Mouse (Mus musculus) retina, postnatal 1 day (tissue): ENCODE results near the gene Vti1a.

ENCODE experiments used
- DNase-seq: peaks from one replicate; pipeline ENCODE4 v3.0.0-alpha.2; 2012

Gene Vti1a

GRCm38 (mm10) chr19:55315452-55316108 lies 515 bp upstream of the Vti1a start, which contains the start of gene Zdhhc6:
Gene Zdhhc6 (minus strand): TSS chr19:55316032.
- DNase-seq: no peak

GRCm38 (mm10) chr19:55316901-55317300 lies 806 bp downstream of the Vti1a start:
- DNase-seq: no peak

GRCm38 (mm10) chr19:55319036-55319435 lies 2.9 kb downstream of the Vti1a start:
- no peak for DNase-seq

- no peak for DNase-seq
Observed at GRCm38 (mm10) chr19:55319521-55319920, 3.4 kb downstream of the Vti1a start.

GRCm38 (mm10) chr19:55322604-55323003 lies 6.5 kb downstream of the Vti1a start:
- DNase-seq: no peak

- DNase-seq: no peak
Observed at GRCm38 (mm10) chr19:55327510-55327909, 11.4 kb downstream of the Vti1a start.

- no peak for DNase-seq
Observed at GRCm38 (mm10) chr19:55331776-55332175, 15.7 kb downstream of the Vti1a start.

GRCm38 (mm10) chr19:55332641-55333268 lies 16.7 kb downstream of the Vti1a start:
- peak; percentile 86 for DNase-seq

- DNase-seq: peak; percentile 63
Observed at GRCm38 (mm10) chr19:55335881-55336280, 19.8 kb downstream of the Vti1a start.

- no peak for DNase-seq
Observed at GRCm38 (mm10) chr19:55336441-55336840, 20.3 kb downstream of the Vti1a start.

- no peak for DNase-seq
Observed at GRCm38 (mm10) chr19:55337066-55337465, 21.0 kb downstream of the Vti1a start.

- DNase-seq: no peak
Observed at GRCm38 (mm10) chr19:55337664-55338063, 21.6 kb downstream of the Vti1a start.

- no peak for DNase-seq
Observed at GRCm38 (mm10) chr19:55340521-55340920, 24.4 kb downstream of the Vti1a start.

- DNase-seq: no peak
Observed at GRCm38 (mm10) chr19:55341377-55341776, 25.3 kb downstream of the Vti1a start.

GRCm38 (mm10) chr19:55342423-55342822 lies 26.3 kb downstream of the Vti1a start:
- DNase-seq: no peak

GRCm38 (mm10) chr19:55343274-55343673 lies 27.2 kb downstream of the Vti1a start:
- DNase-seq: no peak

GRCm38 (mm10) chr19:55348187-55348586 lies 32.1 kb downstream of the Vti1a start:
- no peak for DNase-seq

- DNase-seq: peak; percentile 61
Observed at GRCm38 (mm10) chr19:55350673-55351378, 34.7 kb downstream of the Vti1a start.

GRCm38 (mm10) chr19:55362606-55363005 lies 46.5 kb downstream of the Vti1a start:
- DNase-seq: no peak

GRCm38 (mm10) chr19:55369691-55370090 lies 53.6 kb downstream of the Vti1a start:
- DNase-seq: no peak

GRCm38 (mm10) chr19:55376331-55376730 lies 60.2 kb downstream of the Vti1a start:
- peak; percentile 54 for DNase-seq

- DNase-seq: no peak
Observed at GRCm38 (mm10) chr19:55377465-55377864, 61.4 kb downstream of the Vti1a start.

- DNase-seq: no peak
Observed at GRCm38 (mm10) chr19:55378884-55379283, 62.8 kb downstream of the Vti1a start.

GRCm38 (mm10) chr19:55380764-55381163 lies 64.7 kb downstream of the Vti1a start:
- DNase-seq: peak; percentile 79
